Mouse (Mus musculus): Measurements from ENCODE around the gene Rbm33. TPM values are rescaled to one million over a fixed set of nuclear protein-coding genes. Genes with fewer than 3 reads are reported as not detected.

The Rbm33 gene
- 5.9 and 6.9 TPM in 2 replicates for polyA plus RNA-seq (2015; fragmentation: Nextera tagmentation; extraction: Ambion mirVana)

DNA sequence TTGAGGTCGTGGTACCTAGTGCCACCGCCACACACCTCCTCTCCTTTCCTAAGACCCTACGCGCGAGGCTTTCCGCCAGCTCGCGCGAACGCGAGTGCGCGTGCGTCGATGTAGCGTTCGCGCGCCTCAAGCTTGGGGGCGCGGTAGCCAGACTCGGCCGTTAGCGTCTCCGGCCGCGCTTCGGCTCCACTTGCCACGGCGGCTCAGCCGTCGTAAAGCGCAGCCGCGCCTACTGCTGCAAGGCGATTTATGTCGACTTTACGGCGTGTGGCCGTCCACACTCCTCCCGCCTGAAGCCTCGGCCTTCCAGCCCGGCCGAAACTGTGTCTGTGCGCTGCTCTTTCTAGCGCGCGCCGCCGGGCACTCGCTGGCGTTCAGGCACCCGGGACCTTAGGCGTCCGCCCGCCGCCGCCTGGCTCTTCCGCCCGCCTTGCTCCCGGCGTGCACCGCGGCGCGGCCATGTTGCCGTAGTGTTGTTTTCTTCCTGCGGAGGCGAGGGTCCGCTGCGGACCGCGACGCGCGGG lies at the start of gene Rbm33:
Gene Rbm33, plus strand, starts transcription at position 400 of the 524 bp plus-strand sequence.
- Histone ChIP-seq H3K36me3 (ENCODE audit: control insufficient read depth, insufficient read depth) (no peaks in the 10 kb centered on the region), H3K4me2 (ENCODE audit: low read depth, low read length) (peak within 1 kb of the TSS; percentile 91), H3K27me3 (ENCODE audit: control insufficient read depth, insufficient read depth, low read depth, low read length) (no peaks in the 10 kb centered on the region), H3K4me3 (ENCODE audit: low read depth, low read length) (peak within 1 kb of the TSS; percentile 97), H3K9me3 (replicated peaks; ENCODE audit: control insufficient read depth, low read length) (no peaks in the 10 kb centered on the region), H3K27ac (ENCODE audit: low read length) (peak within 1 kb of the TSS; percentile 99), H3K4me1 (ENCODE audit: control insufficient read depth, low read depth, low read length) (peaks cover 24% of the 10 kb centered on the region), H3K9ac (ENCODE audit: low read depth, low read length) (peak within 1 kb of the TSS; percentile 100)
- under 1% methylated on average over 70 of the region's 76 CpGs for WGBS (ENCODE audit: insufficient replicate concordance)
- peak; percentile 90 for ATAC-seq (ENCODE audit: low read depth)

DNA sequence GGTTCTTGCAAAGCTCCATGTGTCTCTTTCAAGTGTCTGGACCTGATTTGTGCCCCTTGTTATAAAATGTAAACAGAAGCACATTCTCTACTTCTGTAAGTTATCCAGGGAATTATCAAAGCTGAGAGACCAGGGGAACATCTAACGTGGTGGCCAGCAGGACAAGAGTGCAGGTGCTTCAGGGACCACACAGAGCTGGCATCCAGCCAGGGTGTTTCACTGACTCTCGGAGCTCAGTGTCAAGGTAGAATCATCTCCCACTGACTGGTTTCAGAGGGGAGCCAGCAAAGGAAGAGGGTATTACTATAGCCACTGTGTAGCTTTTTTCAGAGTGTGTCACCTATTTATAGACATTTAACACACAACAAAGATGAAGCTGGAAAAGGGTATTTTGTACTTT lies 49.3 kb upstream of the Rbm33 start:
- Histone ChIP-seq H3K9ac (ENCODE audit: low read depth, low read length) (no peak overlapping the region), H3K27me3 (ENCODE audit: control insufficient read depth, insufficient read depth, low read depth, low read length) (no peaks in the 10 kb centered on the region), H3K9me3 (replicated peaks; ENCODE audit: control insufficient read depth, low read length) (no peaks in the 10 kb centered on the region), H3K36me3 (ENCODE audit: control insufficient read depth, insufficient read depth) (no peaks in the 10 kb centered on the region), H3K4me2 (ENCODE audit: low read depth, low read length) (no peak overlapping the region), H3K4me3 (ENCODE audit: low read depth, low read length) (no peak overlapping the region), H3K4me1 (ENCODE audit: control insufficient read depth, low read depth, low read length) (peaks cover 13% of the 10 kb centered on the region), H3K27ac (ENCODE audit: low read length) (no peak overlapping the region)
- ATAC-seq (ENCODE audit: low read depth) = no peak
- 50% methylated on average over 2 of the region's 2 CpGs for WGBS (ENCODE audit: insufficient replicate concordance)

DNA sequence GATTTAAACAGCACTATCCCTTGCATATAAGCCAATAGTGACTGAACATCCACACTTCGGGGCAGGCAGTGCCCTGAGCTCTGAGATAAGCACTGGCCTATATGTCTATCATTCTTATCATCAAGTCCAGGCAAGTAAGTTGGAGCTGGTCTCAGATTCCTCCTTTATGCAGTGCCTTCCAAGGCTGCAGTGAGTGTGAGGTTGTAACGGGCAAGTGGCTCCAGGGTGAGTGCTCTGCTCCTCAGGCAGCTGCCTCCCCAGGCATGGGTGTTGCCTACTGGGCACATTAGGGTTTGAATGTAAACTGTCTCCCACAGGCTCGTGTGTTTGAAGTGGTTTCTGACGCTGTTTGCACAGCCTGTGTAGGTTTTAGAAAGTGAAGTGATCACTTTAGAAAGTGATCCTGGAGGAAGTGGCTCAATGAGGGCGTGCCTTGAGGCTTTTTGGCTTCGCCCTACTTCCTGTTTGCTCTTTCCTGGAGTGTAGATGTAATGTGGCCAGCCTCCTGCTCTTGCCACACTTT lies 47.4 kb upstream of the Rbm33 start:
- peak; percentile 83 for ATAC-seq (ENCODE audit: low read depth)
- Histone ChIP-seq H3K27ac (ENCODE audit: low read length) (peak overlapping the region; percentile 56), H3K4me1 (ENCODE audit: control insufficient read depth, low read depth, low read length) (peaks cover 13% of the 10 kb centered on the region), H3K36me3 (ENCODE audit: control insufficient read depth, insufficient read depth) (no peaks in the 10 kb centered on the region), H3K9ac (ENCODE audit: low read depth, low read length) (no peak overlapping the region), H3K27me3 (ENCODE audit: control insufficient read depth, insufficient read depth, low read depth, low read length) (no peaks in the 10 kb centered on the region), H3K9me3 (replicated peaks; ENCODE audit: control insufficient read depth, low read length) (no peaks in the 10 kb centered on the region), H3K4me2 (ENCODE audit: low read depth, low read length) (peak overlapping the region; percentile 19), H3K4me3 (ENCODE audit: low read depth, low read length) (no peak overlapping the region)
- WGBS (ENCODE audit: insufficient replicate concordance) = 8% methylated on average over 6 of the region's 6 CpGs

DNA sequence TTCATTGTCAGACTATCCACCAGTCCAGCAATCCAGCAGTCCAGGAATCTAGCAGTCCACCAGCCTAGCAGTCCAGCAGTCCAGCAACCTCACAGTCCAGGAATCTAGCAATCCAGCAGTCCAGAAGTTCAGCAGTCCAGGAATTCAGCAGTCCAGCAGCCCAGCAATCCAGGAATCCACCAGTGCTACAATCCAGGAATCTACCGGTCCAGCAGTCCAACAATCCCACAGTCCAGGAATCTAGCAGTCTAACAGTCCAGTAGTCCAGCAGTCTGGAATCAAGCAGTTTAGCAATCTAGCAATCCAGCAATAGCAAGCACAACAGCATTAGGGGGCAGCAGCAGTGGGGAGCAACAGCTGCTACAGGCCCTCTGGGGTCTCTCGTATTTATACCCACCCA lies 44.1 kb upstream of the Rbm33 start:
- H3K36me3 ChIP-seq (ENCODE audit: control insufficient read depth, insufficient read depth) = no peaks in the 10 kb centered on the region
- no peaks in the 10 kb centered on the region for H3K27me3 ChIP-seq (ENCODE audit: control insufficient read depth, insufficient read depth, low read depth, low read length)
- no peak for ATAC-seq (ENCODE audit: low read depth)
- H3K4me3 ChIP-seq (ENCODE audit: low read depth, low read length) = no peak overlapping the region
- H3K4me2 ChIP-seq (ENCODE audit: low read depth, low read length) = no peak overlapping the region
- no peaks in the 10 kb centered on the region for H3K9me3 ChIP-seq (replicated peaks; ENCODE audit: control insufficient read depth, low read length)
- no peak overlapping the region for H3K27ac ChIP-seq (ENCODE audit: low read length)
- H3K9ac ChIP-seq (ENCODE audit: low read depth, low read length) = no peak overlapping the region
- peaks cover 13% of the 10 kb centered on the region for H3K4me1 ChIP-seq (ENCODE audit: control insufficient read depth, low read depth, low read length)
- WGBS (ENCODE audit: insufficient replicate concordance) = 61% methylated on average over 2 of the region's 2 CpGs

DNA sequence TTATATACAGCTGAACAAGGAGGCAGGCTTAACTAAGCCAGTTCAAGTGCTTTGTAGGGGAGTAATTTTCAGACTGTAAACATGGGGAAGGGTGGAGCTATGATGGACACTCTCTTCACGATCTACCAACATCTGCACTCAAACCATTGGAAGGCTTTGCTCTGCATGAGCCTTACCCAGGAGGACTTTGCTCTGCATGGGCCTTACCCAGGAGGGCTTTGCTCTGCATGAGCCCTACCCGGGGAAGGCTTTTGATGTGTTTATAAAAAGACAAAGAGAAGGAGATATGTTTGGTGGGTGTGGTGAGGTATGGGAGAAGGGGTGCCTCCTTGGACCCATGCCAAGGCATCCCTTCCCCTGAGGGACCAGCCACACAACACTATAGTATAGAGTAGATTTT lies 39.6 kb upstream of the Rbm33 start:
- Histone ChIP-seq H3K27ac (ENCODE audit: low read length) (no peak overlapping the region), H3K36me3 (ENCODE audit: control insufficient read depth, insufficient read depth) (no peaks in the 10 kb centered on the region), H3K9me3 (replicated peaks; ENCODE audit: control insufficient read depth, low read length) (no peaks in the 10 kb centered on the region), H3K4me1 (ENCODE audit: control insufficient read depth, low read depth, low read length) (no peaks in the 10 kb centered on the region), H3K4me3 (ENCODE audit: low read depth, low read length) (no peak overlapping the region), H3K9ac (ENCODE audit: low read depth, low read length) (no peak overlapping the region), H3K4me2 (ENCODE audit: low read depth, low read length) (no peak overlapping the region), H3K27me3 (ENCODE audit: control insufficient read depth, insufficient read depth, low read depth, low read length) (no peaks in the 10 kb centered on the region)
- WGBS (ENCODE audit: insufficient replicate concordance) = 46% methylated on average over 2 of the region's 2 CpGs
- ATAC-seq (ENCODE audit: low read depth) = no peak

DNA sequence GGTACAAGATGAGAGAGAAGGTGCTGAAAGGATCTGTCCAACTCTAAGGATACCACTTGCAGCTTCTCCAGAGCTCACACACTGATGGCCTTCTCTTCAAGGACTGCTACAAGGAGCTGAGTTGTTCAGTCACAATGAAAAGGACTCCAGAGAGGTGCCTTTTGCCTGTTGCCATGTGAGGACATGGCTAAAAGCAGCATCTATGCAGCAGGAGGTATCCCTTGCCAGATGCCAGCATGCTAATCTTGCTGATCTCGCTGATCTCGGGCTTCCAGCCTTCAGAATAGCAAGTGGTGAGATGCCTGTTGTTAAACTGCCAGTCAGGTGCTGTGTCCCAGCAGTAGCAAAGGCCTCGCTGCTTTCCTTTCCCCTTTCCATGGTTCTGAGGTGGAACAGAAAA lies 27.8 kb upstream of the Rbm33 start:
- H3K9ac ChIP-seq (ENCODE audit: low read depth, low read length) = no peak overlapping the region
- H3K27ac ChIP-seq (ENCODE audit: low read length) = no peak overlapping the region
- no peak for ATAC-seq (ENCODE audit: low read depth)
- H3K9me3 ChIP-seq (replicated peaks; ENCODE audit: control insufficient read depth, low read length) = no peaks in the 10 kb centered on the region
- H3K4me2 ChIP-seq (ENCODE audit: low read depth, low read length) = no peak overlapping the region
- no peak overlapping the region for H3K4me3 ChIP-seq (ENCODE audit: low read depth, low read length)
- no peaks in the 10 kb centered on the region; the same call in 1 of the 2 replicates for H3K4me1 ChIP-seq (ENCODE audit: control insufficient read depth, low read depth, low read length)
- 42% methylated on average over 3 of the region's 3 CpGs for WGBS (ENCODE audit: insufficient replicate concordance)
- H3K36me3 ChIP-seq (ENCODE audit: control insufficient read depth, insufficient read depth) = no peaks in the 10 kb centered on the region
- H3K27me3 ChIP-seq (ENCODE audit: control insufficient read depth, insufficient read depth, low read depth, low read length) = no peaks in the 10 kb centered on the region

DNA sequence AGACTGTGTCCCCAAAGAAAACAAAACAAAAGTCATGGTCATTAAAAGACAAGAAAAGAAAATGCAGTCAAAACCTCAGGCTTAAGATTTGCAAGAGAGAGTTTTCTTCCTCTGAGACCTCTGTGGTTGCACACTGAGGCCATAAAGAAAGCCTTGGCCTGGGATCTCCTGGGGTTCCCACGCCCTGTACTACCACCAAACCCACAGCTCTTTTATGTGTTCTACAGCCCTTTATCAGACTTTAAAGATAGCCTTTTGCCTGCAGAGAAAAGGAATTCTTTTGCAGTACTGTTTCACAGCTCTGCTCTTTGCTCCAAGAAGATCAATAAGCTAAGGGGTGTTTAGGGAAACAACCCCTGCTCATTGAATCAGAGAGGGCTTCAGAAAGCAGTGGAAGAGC lies 26.3 kb upstream of the Rbm33 start:
- H3K9ac ChIP-seq (ENCODE audit: low read depth, low read length) = no peak overlapping the region
- no peak overlapping the region for H3K4me2 ChIP-seq (ENCODE audit: low read depth, low read length)
- no peak for ATAC-seq (ENCODE audit: low read depth)
- H3K4me1 ChIP-seq (ENCODE audit: control insufficient read depth, low read depth, low read length) = no peaks in the 10 kb centered on the region; the same call in 1 of the 2 replicates
- no peak overlapping the region for H3K4me3 ChIP-seq (ENCODE audit: low read depth, low read length)
- no peaks in the 10 kb centered on the region for H3K36me3 ChIP-seq (ENCODE audit: control insufficient read depth, insufficient read depth)
- WGBS (ENCODE audit: insufficient replicate concordance) = 35% methylated on average over 1 of the region's 1 CpGs
- H3K9me3 ChIP-seq (replicated peaks; ENCODE audit: control insufficient read depth, low read length) = no peaks in the 10 kb centered on the region
- no peak overlapping the region for H3K27ac ChIP-seq (ENCODE audit: low read length)
- H3K27me3 ChIP-seq (ENCODE audit: control insufficient read depth, insufficient read depth, low read depth, low read length) = no peaks in the 10 kb centered on the region

DNA sequence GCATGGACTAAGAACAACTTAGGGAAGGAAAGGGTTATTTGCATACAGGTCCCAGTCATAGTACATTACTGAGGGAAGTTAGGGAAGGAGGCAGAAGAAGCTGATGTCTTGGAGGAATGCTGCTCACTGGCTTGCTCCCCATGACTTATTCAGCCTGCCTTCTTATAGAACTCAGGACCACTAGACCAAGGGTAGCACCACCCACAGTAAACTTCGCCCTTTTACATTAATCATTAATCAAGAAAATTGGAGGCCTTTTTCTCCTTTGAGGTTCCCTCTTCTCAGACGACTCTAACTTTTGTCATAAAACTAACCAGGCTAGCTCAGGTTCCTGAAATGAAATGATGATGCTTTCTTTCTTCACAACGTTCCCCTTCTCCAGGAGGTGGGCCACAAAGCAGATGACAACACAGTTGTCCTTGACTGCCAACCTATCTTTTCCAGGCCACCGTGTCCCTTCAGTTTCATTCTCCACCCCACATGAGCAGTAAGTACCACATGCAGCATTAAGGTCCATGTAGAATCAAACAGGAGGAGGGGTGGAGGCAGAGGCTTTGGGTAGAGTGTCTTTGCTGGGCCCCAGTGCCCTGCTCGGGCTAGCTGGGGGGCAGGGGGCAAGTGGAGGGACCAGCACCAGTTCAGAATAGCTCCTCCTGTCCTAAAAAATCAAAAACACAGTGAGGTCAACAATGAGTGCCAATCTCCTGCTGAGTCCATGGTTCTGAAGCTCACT lies 25.6 kb upstream of the Rbm33 start:
- H3K27ac ChIP-seq (ENCODE audit: low read length) = no peak overlapping the region

DNA sequence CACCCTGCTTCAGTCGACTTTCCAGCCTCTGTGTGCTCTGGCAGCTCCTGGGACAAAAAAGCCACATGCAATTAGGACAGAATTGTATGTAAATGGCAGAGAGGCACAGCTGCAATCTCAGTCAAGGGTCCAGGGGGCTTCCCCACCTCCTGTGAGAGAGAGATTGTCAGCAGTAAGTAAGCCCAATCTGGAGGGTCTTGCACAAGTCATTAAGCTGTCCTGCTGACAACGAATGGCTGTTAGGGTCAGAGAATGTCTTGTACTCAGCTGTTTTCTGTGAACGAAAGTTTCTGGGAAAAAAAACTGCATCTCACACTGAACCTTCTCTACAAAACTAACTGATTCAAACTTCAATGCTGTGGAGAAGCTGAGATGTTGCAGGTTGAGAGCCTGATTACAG lies 24.6 kb upstream of the Rbm33 start:
- H3K9ac ChIP-seq (ENCODE audit: low read depth, low read length) = no peak overlapping the region
- H3K4me1 ChIP-seq (ENCODE audit: control insufficient read depth, low read depth, low read length) = no peaks in the 10 kb centered on the region; the same call in 1 of the 2 replicates
- H3K4me3 ChIP-seq (ENCODE audit: low read depth, low read length) = no peak overlapping the region
- no peaks in the 10 kb centered on the region for H3K9me3 ChIP-seq (replicated peaks; ENCODE audit: control insufficient read depth, low read length)
- H3K4me2 ChIP-seq (ENCODE audit: low read depth, low read length) = no peak overlapping the region
- 27% methylated on average over 3 of the region's 3 CpGs for WGBS (ENCODE audit: insufficient replicate concordance)
- no peaks in the 10 kb centered on the region for H3K27me3 ChIP-seq (ENCODE audit: control insufficient read depth, insufficient read depth, low read depth, low read length)
- H3K36me3 ChIP-seq (ENCODE audit: control insufficient read depth, insufficient read depth) = no peaks in the 10 kb centered on the region
- H3K27ac ChIP-seq (ENCODE audit: low read length) = no peak overlapping the region
- ATAC-seq (ENCODE audit: low read depth) = no peak

More for the DNA sequence above, 25.6 kb upstream of the Rbm33 start:
- no peaks in the 10 kb centered on the region for H3K9me3 ChIP-seq (replicated peaks; ENCODE audit: control insufficient read depth, low read length)
- no peaks in the 10 kb centered on the region for H3K27me3 ChIP-seq (ENCODE audit: control insufficient read depth, insufficient read depth, low read depth, low read length)
- no peak overlapping the region for H3K9ac ChIP-seq (ENCODE audit: low read depth, low read length)
- WGBS (ENCODE audit: insufficient replicate concordance) = 43% methylated on average over 5 of the region's 5 CpGs
- H3K4me3 ChIP-seq (ENCODE audit: low read depth, low read length) = no peak overlapping the region
- ATAC-seq (ENCODE audit: low read depth) = 0 out of 2 replicates have a peak, but pooled peaks have one; percentile 30
- no peaks in the 10 kb centered on the region for H3K36me3 ChIP-seq (ENCODE audit: control insufficient read depth, insufficient read depth)
- H3K4me2 ChIP-seq (ENCODE audit: low read depth, low read length) = no peak overlapping the region
- H3K4me1 ChIP-seq (ENCODE audit: control insufficient read depth, low read depth, low read length) = no peaks in the 10 kb centered on the region; the same call in 1 of the 2 replicates

Data from liver, embryonic 16.5 days (tissue).